Mouse (Mus musculus) mouse trophoblast stem cell (cell line): ENCODE results near the gene Usp36.

Experiments
- in situ Hi-C, 2 experiments: fragments of 300-500 bp; cut with MseI, MboI; formaldehyde crosslinking; loops; 2 replicates in 1 of 2; 3 replicates in 1 of 2; pipeline ENCODE4 v1.15.1; 2025

The Usp36 gene

DNA sequence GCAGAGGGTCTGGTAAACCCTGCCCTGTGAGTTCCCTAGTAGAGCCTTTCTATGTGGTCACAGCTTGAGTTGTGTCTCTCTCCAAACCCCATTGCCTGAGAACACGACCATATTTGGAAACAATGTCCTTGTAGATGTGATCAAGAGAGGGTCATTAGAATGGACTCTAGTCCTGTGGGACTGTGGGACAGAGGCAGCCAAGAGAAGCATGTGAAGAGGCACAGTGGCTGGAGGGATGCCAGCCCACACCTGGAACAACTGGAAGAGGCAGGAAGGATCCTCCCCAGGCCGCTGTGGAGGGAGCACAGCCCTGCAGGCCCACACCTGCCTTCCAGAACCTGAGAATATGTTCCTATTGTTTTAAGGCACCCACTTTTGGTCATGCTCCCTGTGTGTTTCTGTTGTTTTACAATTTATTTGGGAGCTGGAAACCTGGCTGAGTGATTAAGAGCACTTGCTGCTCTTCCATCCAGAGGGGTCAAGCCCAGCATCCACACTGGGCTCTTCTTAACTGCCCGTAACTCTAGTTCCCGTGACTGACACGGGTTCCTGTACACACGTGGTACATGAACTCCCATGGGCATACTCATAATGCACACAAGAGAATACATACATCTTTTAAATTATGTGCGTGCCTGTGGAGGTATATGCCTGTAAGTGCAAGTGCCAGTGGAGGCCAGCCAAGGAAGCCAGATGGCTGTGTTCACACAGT, 36.4 kb downstream of the Usp36 start:
- in situ Hi-C loops, result no loop called here

DNA sequence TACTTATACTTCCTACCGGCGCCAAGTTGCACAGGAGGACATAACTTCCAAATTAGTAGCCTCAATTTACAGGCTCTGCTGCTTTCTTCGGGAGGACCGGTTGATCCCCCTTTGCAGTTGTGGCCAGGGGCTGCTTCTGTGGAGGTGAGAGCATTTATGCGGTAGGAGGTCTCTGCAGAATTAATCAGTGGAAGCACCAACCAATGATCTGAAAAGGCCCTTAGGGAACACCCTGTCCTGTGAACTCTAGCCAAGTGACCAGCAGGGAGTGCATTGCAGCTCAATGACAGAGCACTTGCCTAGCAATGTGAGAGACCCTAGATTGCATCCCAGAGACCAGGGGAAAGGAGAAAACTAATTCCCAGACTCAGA, 41.0 kb downstream of the Usp36 start:
- in situ Hi-C loops, result no loop called here

DNA sequence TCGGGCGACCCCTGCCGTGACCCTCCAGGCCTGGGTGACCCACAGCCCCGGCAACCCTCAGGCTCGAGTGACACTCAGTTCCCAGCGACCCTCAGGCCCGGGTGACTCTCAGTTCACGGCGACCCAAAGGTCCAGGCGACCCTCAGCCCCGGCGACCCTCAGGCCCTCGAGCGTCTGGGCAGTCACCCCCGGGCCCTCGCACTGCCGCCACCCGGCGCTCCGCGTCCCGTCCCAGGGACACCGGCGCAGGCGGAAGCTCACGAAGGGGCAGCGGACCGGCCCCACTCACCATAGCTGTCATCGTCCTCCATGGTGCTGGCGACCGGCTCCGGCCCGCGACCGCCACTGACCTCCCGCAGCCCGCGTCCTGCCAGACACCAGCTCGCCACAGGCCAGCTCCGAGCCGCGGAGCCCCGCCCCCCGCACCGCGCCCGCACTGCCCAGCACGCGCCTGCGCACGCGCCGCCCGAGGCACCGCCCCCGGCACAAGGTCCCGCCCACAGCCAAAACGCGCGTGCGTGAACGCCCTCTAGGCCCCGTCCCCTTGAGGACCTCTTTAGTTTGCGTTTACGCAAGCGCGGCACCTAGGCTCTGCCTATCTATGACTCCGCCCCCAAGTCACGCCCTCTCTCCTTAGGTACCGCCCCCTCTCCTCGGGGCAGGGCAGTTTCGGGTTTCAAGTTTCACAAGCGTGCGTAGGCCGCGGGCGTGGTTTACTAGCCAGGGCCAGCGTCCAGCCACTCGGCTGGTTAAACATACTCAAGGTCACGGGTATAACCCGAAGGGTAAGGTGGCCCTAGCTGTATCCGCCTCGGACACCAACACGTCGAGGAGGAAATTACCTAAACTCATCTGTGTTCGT, 41.7 kb downstream of the Usp36 start, which contains the start of gene Cyth1:
Gene Cyth1, minus strand, starts transcription at position 443 of the 862 bp plus-strand sequence.
- in situ Hi-C loops, result no loop called here

DNA sequence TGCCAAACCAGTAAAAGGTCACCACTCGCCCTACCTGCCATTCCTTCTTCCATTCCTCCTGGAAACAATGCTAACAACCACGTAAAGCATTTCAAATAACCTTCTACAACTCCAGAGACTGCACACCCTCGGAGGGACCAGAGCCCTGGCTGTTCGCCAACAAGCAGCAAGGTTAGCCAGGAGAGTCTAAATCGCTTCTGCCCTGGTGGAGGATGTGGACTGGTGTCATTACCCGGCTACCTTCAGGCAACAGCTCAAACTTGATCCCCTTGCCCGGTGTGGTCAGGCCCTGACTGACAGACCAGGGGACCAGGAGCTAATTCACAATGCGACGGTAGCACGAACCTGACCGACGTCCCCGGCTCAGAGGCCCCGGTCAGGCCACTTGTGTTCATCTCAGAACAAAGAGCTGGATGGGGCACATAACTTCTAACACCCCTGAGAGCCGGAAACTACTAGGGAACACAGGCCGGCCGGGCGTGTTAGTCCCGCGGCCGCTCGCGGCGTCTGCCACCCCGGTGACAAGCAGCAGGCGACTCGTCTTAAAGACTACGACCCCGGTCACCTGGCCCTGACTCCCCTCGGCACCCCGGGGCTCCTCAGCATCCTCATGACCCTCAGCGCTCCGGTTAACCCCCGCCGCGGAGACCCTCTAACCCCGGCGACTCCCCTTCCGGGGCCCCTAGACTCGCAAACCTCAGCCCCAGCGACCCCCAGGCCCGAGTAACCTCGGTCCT, 42.5 kb downstream of the Usp36 start:
- in situ Hi-C loops, result no loop called here

DNA sequence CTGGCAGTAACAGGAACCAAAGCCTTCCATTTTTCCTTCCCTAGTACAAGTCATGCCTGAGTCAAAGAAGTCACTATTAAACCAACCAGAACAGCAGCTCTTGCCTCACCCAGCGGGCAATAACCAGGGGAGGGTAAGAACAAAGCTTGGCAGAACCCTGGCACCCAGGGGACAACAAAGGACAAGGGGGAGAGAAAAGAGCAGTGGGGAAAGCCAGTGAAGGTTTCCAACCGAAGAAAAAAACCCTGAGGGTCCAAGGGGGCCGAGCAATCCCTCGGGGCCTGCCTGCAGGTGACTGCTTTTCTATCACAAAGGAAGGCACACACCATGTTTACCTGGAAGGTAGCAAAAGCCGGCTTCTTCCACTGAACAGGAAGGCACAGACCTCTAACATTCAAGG, 43.3 kb downstream of the Usp36 start:
- in situ Hi-C loops, result no loop called here

DNA sequence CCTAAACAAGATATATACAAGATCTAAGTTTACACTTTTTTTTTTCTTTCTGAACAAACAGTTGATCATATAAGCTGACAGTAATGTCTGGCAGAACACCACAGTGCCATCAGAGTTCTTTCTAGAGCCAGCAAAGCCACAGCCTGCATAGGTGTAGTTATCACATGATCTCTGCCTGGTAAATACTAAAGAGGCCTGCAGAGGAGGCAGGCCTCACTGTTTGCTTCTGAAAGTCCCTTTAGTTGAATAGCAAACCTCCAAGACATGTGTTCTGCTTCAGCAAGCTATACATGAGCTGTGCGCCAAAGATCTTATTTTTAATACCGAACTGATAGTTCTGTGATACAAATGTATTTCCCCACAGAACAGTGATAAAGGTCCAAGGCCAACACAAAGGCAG, 44.9 kb downstream of the Usp36 start:
- in situ Hi-C loops, result no loop called here

DNA sequence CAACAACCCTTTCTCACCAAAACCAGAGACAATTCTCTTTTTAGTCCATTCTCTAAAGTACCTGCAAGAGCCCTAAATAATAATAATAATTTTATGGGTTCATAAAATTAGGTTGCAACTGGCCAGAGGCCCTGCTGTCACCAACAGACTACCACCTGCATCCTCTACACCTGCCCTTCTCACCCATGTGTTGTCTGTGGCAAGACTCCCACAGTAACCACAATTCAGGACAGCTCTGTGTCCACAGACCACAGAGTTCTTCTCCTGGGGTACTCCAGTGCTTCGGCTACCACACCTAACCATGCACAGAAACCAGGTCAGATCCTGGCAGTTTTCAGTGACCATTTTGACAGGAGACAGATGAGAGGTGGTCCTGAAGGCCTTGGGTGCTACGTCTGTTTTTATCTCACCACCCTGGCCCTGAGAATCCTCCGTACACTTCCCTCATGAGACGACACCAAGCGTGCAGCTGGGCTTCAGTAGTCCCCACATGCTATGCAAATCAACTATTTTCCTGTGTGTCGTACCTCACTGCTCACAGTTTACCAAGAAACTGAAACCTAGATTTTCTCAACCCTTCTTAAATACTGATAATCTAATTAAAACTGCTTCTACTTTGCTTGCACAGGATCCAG, 46.3 kb downstream of the Usp36 start:
- in situ Hi-C loops, result no loop called here

DNA sequence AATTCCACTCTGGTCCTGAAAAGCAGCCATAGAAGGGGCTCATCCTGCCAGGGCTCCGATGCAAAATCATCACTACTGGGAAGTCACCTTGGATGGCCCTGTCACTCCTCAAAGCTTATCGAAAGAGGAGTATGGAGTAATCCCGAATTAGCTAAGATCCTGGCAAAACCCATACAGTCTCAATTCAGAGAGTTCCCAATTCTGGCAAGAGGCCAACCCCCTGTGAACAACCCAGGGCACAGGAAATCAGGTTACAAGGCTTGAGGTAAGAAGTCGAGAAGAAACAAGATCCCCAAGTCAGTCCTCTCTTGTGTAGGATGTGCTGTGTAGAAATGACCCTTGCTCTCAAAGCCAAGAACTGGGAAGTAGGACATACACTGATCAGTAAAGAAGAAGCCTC, 47.5 kb downstream of the Usp36 start:
- in situ Hi-C loops, result no loop called here

DNA sequence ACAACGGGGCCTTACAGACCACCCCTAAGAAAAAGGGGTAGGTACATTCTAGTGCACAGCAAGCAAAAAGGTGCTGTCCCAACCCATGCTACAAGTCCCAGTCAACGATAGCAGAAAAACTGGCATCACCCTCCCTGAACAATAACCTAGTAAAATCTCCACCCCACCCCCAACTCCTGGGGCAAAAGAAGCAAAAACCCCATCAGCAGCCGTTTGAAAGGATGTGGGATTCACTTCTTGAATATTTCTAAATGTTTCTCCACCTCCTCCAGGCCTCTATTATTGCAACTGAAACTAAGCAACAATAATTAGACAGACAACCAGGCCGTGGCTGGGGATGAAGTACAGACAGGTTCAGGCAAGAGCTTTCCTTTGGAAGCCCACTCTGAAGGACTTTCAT, 49.7 kb downstream of the Usp36 start:
- in situ Hi-C loops, result no loop called here

DNA sequence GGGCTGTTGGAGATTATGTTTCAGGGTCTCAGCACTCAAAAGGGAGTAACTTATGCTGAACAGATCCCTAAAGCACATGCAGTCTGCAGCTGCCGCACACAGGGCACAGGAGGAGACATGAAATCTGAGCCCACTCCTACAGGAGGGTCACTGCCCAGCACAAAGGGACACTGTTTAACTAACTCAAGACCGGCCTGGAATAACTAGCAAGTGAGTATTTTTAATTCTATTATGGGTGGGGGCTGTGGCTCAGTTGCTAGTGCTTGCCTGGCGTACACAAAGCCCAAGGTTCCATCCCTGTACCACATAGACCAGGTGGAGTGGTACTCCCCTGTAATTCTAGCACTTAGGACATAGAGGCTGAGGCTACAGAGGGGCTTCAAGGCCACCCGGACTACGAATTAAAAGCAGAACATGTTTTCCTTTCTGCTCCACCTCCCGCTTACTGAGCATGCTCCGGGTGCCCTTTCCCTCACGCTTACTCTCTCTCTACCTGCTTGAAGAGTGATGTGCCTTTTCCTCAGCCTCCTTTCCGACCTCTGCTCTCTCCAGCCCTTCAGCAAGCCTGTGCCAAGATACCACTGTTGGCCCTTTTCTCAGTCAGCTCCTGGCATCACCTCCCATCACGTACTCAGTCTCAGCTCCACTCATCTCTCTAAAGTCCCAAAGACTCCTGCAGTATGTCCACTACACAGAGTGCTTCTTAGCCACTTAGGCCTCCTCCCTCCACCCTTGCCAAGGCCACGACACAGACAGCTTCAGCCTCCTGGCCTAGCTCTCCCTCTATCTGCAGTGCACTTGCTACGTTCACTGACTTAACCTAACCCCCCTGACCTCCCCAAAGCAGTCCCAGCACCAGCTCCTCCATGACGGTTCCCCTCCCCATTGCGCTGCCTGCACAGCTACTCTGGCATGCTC, 50.5 kb downstream of the Usp36 start:
- in situ Hi-C loops, result no loop called here

DNA sequence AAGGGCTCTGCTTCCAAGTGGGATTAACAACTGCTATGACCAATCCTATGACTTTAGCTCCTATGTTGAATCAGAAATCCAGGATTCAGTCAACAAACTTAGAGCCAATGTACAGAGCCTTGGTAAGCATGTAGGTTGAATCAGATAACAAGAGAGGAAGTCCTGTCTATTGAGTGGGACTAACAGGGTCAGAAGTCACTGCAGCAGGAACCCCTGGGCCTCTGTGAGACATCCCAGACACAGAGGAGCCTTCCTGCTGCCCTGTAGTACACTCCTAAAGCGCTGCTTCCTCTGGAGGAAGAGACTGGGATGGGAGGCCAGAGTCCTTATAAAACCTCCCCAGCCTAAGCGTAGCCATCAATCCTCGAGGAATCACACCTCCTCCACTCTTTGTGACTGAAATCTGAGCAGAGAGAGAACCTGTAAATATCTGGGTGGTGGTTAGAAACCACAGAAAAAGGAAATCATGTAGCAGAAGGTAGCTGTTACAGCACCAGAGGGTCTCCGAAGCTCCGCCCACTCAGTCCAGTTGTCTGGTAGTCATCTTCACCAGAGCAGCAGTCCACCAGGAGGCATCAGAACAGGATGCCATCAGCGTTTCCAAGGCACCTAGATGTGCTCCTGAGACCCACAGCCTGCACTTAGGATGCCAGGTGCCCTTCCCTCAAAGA, 53.4 kb downstream of the Usp36 start:
- in situ Hi-C loops, result no loop called here

DNA sequence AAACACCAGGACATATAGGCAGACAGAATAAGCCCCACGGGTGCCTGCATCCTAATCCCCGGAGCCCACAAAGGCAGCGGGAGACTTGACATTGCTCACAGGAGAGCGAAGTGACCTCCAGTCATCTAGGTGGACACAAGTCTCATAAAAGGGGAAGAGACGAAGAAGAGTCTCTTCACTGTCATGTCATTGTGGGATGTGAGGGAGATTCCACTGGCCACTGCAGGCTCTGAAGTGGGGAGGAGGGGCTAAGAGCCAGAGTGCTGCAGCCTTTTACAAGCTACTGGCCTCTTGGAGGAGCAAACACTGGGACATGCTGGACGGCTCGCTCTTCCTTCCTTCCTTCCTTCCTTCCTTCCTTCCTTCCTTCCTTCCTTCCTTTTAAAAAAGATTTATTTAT, 55.1 kb downstream of the Usp36 start:
- in situ Hi-C loops, result no loop called here

DNA sequence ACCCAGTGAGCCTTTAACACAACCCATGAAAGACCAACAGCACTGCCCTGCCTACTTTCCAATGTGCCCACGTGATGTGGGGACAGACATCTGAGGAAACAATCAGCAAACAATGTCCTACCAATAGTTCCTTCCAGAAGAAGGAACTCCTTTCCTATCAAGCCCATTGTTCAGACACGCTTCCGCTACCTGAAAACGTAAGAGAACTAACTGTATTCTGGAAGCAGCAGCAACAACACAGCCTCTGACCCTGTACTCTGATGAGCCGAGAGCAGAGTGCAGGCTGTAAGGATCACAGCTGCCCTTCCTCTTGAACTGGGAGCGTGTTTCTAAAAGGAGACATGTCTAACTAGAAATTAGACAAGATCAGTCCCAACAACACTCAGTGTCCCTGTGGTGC, 55.5 kb downstream of the Usp36 start:
- in situ Hi-C loops, result no loop called here

DNA sequence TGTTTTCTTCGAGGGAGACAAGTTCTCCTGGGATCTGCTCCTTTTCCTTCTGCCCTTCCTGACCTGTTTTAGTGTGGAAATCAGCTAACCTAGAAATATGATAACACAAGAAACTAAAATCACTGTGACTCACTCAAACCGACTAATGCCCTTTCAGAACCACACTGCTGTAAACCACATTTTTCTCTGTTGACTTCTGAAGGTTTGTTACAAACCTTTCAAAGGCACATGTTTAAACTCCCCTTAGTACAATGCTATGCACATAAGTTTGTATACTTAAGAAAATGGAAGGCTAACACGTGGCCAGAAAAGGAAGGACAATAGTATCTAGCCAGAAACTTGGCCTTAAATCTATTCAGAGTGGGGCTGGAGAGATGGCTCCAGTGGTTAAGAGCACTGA, 56.1 kb downstream of the Usp36 start:
- in situ Hi-C loops, result no loop called here

DNA sequence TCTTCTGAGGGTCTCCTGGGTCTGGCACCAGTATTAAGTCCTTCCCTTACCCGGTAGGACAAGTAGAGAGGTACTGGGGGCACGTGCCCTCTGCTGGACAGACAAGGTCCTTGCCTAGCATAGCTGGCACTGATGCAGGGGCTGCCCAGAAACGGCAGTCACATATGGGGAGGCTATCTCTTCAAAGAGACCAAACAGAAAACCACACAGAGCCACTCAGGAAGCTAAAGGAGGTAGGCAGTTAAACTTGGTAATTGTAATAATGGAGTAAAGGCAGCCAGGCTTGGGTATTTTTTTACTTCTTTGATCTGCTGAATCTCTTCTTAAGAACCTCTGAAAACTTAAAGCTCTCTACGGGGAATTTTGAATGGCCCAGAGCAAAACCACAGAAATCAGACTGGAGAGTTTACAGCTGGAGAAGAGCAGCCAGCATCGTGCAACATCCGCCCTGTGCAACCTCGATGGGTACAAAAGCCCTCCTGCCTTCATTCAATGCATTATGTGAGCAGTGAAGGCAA, 57.7 kb downstream of the Usp36 start:
- in situ Hi-C loops, result no loop called here

DNA sequence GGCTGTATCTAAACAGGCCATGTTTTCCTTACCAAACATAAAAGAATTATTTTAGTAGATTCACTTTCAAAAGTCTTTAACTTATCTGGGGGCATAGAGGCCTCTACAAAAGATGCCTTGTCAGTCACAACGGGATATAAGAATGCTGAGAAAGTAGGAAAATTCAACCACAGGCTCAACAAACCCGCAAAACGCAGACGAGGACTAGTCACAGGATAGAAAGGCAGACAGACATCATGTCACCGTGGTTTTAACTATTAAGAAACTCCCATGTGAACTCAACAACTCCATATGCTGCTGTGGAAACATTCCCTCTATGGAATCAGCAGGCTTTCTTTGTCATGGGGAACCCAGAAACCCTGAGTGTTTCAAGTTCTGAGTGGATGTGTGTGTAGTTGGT, 60.1 kb downstream of the Usp36 start:
- in situ Hi-C loops, result no loop called here

DNA sequence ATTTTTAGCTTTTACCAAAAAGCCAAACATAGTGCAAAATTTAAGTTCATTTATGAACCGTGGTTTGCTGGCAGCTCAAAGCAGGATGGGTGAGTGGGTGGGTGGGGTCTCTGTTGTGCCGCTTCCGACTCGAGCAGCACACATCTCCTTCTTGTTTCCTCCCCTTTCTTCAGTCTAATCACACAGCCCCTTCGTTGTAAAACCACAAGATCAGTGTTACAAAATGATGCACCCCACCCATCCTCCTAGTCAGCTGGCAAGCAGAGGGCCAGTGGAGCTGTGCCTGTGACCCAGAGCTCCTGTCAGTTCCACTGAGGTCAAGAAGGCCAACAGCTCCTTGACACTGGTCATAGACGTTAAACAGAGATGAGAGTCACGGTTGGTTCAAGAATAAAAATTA, 62.4 kb downstream of the Usp36 start:
- in situ Hi-C loops, result no loop called here

DNA sequence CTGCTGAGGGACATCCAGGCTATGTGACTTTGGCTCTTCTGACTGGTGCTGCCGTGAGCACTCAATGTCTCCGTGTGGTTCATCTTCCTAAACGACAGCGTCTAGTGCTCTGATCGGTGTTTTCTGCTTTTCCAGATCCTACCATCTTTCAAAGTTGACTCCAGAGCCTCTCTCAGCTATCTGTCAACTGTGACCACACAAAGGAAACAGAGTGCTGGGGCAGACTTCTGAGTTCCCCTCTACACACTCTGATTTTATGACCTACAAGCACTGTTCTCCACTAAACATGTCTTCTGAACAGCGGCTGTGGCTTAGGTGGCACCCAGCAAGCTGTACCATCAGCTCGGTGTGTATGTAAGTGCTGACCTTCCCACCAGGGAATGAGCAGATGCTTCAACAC, 63.2 kb downstream of the Usp36 start:
- in situ Hi-C loops, result no loop called here

DNA sequence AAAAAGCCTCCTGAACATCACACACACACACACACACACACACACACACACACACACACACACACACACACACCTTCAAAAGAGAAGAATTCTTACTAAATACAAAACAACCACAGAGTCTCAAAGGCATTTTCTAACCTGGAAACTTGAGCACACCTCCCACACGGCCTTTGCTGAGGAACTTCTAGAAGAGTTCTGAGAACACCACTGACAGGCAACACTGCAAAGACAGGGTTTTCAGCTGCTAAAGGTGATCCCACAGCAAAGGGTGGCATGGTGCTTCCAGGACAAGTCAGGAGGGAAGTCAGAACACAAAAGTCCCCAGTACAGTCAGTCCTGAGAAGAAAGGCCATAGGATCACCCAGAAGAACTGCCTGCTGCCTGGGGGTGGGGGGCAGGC, 64.2 kb downstream of the Usp36 start:
- in situ Hi-C loops, result no loop called here
